Mouse (Mus musculus) skeletal muscle tissue, adult 2 months (tissue): ENCODE results near the gene Nfu1.
"Not testable (repeated sequence)": the region's sequence is repeated elsewhere in the genome, so short reads cannot be mapped to it uniquely, and the experiment has no call there.

Source experiments
- DNase-seq: peaks from one replicate; pipeline ENCODE4 v3.0.0-alpha.2; 2012; ENCODE audit warnings: low read depth, low spot score

Gene Nfu1

GRCm38 (mm10) chr6:87026980-87027379 is 17.9 kb downstream of the Nfu1 start:
- no peak for DNase-seq

DNA sequence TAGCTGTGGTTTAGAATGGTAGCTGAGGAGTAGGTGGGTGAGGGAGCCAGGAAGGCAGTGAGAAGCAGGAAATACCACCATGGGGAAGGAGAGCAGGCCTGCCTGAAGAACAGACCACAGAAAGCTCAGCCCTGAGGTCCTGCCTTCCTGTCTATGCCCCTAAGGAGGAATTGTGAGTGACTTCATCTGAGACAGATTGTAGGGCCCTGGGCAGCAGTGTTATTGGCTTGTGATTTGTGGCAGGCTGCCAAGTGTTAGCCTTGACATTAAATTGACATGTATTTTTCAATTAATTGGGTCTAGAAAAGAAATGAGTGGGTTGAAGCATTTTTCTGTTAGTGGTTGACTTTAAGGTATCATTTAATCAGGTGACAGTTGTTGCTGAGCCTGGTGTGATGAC is 19.8 kb downstream of the Nfu1 start:
- no peak for DNase-seq

DNA sequence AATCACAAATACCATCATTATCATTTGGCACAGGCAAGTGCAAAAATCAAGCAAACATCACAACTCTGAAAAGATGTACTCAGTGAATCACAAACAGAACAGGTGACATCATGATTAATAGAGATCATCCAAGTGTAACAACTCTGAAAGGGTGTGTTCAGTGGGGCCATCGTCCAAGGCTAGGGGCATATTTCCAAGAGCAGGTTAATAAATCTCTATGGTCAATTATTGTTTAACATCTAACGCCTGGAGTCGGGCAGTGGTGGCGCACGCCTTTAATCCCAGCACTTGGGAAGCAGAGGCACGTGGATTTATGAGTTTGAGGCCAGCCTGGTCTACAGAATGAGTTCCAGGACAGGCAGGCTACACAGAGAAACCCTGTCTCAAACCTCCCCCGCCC is 22.3 kb downstream of the Nfu1 start:
- DNase-seq, result not testable (repeated sequence)

- DNase-seq, result no peak
Measured at GRCm38 (mm10) chr6:87032401-87032800, 23.4 kb downstream of the Nfu1 start.

GRCm38 (mm10) chr6:87034395-87034794 is 25.4 kb downstream of the Nfu1 start:
- no peak for DNase-seq

DNA sequence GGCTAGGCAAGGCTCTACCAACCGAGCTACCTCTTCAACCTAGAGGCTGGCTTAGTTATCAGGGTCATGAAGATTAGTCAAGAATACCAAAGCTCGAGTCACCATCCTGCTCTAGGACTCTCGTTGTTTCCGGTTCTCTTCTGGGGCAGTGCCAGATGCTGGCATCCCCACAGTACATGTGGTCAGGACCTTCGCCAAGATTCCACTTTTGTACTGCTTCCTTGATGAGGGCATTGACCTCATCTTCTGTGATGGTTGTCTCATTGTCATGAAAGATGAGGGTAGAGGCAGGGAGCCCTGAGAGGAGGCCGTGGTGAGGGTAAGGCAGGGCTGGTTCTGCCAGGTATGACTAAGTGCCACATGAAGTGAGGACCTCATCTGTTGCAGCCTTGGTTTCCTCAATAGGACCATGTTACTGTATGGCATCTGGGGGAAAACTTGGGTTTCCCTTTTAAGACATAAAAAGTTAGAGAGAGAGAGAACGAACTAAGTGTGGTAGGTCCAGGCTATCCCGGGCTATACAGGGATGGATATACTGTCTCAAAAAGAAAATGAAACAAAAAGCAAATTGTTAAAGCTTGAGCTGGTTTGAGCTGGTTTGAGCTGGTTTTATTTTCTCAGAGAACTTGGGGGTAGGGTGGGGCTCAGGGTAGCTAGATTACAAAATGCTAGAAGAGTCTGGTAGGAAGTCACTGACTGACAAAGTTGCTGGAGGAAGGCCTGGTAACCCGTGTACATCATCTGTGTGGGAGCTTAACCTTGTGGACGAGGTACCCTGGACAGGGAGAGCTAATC is 29.0 kb downstream of the Nfu1 start:
- no peak for DNase-seq

- DNase-seq, result no peak
Measured at GRCm38 (mm10) chr6:87039161-87039560, 30.1 kb downstream of the Nfu1 start.

- no peak for DNase-seq
Measured at GRCm38 (mm10) chr6:87040971-87041370, 31.9 kb downstream of the Nfu1 start.

- no peak for DNase-seq
Measured at GRCm38 (mm10) chr6:87041431-87041830, 32.4 kb downstream of the Nfu1 start.

GRCm38 (mm10) chr6:87042004-87042336 is 32.9 kb downstream of the Nfu1 start:
- no peak for DNase-seq

DNA sequence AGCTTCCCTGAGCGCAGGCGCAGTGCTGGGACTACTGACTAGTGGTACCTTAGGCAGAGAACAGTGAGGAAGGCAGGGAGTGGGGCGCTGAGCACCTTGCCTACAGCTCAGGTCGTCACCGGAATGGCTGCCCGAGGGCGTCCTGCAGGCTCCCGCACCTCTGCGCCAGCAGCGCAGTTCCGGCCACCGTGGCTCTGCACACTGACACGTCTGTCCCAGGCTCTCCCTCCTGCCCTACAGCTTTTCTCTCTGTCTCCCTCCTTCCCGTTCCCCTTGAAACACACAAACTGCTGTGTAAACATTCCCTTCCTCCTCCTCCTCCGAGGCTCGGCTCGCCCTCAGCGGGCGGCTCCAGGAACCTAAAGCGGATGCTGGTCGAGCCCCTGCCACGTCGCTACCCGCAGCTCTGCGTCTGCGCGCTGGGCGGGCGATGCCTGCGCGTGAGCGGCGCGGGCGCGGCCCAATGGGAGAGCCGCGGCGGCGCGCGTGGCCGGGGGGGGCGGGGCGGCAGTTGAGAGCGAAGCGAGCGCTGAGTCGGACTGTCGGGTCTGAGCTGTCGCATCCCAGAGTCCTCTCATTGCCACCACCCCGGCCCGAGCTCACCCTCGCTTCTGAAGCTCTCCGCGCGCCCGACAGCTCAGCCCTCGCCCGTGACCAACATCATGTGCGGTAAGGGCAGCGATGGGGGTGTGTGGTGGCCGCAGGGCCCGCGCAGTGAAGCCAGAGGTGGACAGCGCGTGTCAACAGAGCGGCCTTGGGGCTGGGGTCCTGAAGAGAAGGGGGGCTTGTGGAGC is 33.5 kb downstream of the Nfu1 start, which contains the start of gene Gfpt1:
Gene Gfpt1 (plus strand): TSS at position 510 of the 794 bp plus-strand sequence.
- peak; percentile 91 for DNase-seq

- DNase-seq, result no peak
Measured at GRCm38 (mm10) chr6:87043131-87043516, 34.1 kb downstream of the Nfu1 start.

DNA sequence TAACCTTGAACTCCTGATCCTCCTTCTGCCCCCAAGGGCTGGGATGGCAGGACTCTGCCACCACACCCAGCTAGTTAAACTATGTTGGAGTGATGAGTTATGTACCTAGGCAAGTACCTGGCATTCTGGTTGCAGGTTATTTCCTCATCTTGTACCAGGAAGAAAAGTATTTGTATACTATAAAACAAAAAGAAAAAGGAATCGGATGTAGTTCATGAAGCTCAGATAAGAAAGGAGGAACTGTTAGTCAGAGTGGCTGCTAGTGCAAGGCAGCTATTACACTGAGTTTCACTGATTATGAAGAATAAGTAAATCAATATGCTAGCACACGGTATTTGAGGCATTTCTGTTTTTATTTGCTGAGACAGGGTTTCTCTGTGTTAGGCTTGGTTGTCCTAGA is 35.9 kb downstream of the Nfu1 start:
- DNase-seq, result no peak

GRCm38 (mm10) chr6:87045507-87045906 is 36.5 kb downstream of the Nfu1 start:
- DNase-seq, result no peak

- not testable (repeated sequence) for DNase-seq
Measured at GRCm38 (mm10) chr6:87048712-87049111, 39.7 kb downstream of the Nfu1 start.

DNA sequence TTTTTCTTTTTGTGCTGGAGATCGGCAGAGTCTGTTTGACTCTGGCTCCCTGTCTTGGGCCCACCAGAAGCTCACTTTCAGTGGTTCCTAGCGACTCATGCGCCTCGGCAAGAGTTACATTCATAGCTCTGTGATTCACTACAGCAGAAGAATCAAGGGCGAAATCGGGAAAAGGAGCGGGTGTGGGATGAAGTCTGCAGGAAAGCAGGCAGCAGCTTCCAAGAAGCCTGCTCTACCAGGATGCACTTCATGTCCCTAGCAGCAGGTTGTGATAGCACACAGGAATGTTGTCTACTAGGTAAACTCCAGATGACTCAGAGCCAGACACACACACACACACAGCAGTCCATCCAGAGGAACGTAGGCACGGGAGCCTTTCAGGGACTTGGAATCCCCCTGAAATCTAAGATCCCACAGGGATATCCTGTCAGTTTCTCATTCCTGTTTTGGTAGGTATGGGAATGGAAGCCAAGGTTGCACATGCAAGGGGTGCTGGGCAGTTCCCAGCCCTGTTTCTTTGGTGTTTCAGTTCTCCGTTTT is 42.9 kb downstream of the Nfu1 start:
- DNase-seq, result no peak

DNA sequence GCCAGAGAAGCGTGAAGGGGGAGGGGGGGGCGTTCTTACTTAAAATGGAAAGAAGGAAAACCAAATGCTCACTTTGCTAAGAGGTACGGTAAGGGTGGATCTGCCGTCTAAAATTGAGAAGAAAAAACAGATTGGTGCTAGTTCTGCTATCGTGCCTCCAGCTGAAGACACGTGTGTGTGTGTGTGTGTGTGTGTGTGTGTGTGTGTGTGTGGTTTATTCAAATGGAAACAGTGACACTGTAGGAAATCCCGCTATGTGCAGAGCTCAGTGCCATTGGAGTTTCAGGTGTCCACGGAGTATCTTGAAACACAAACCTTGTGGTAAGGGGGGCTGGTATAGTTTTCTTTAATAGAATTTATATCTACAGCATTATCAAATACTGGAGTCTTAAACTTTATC is 45.2 kb downstream of the Nfu1 start:
- DNase-seq, result no peak

DNA sequence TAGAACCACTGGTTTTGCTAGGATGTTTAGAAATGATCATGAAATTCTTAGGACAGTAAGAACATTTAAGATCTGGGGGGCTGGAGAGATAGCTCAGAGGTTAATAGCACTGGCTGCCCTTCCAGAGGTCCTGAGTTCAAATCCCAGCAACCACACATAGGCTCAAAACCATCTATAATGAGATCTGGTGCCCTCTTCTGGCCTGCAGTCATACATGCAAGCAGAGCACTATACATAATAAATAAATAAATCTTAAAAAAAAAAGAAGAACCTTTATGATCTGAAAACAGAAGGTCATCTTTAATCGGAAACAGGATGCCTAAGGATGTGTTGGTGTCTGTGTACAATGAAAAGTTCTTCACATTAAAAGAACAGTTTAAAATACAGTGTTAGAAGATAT is 50.7 kb downstream of the Nfu1 start:
- DNase-seq, result no peak

DNA sequence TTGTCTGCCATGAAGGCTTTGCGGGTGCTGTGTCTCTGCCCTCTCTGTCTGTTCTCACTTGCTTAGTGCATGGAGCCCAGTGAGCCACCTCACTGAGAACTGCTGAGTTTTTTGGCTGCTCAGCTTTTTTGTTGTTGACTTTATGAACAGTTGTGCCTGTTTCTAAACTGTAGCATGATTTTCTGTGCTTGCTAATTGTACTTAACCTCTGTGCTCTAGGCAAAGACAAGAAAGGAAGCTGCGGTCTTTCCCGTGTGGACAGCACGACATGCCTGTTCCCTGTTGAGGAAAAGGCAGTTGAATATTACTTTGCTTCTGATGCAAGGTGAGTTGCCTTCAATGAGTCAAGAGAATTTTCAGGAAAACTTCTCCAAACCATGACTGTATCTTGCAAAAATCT is 54.5 kb downstream of the Nfu1 start:
- DNase-seq, result no peak

DNA sequence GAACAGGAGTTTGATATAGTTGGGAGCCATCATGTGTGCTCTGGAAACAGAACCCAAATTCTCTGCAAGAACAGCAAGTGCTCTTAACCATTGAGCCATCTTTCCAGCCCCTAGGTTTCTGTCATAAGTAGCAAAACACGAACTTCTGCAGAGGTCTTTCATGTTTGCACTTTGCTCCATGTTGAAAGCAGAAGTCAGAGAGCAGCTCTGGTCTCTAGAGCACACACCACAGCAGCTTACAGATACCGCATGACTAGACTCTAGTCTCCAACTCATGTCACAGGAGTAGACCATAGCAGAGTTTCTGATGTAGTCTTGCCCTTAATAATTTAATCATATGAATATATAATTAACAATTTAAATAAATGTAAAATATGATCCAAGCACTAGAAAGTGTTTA is 59.2 kb downstream of the Nfu1 start:
- no peak for DNase-seq

DNA sequence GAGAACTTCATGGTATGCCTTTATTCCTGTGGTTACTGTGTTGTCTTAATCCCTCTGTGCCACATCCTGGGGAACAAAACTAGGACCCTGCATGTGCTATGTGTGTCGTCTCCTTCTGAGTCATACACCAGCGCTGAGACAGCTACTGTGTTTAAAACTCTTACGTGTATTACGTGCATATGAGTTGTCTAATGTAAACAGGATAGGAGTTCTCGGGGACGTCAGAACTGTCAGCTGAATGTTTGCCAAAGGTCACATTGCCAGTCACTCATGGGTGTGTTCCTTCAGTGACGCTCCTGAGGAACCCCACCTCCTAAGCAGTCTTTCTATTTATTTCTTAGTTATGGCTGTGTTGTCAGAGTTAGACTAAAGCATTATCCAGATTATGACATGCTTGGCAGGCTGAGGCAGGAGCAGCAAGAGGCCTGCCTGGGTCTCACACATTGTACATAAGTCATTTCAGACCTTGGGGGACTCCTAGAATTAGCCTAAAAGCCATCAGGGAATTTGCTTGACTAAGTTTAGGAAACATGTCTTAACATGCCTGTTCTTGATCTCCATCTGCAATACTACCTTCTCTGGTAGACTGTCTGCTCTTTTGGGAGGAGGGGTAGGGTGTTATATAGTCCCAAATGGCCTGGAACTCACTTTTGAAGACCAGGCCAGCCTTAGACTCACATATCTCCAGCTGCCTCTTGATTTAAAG is 60.3 kb downstream of the Nfu1 start:
- no peak for DNase-seq

DNA sequence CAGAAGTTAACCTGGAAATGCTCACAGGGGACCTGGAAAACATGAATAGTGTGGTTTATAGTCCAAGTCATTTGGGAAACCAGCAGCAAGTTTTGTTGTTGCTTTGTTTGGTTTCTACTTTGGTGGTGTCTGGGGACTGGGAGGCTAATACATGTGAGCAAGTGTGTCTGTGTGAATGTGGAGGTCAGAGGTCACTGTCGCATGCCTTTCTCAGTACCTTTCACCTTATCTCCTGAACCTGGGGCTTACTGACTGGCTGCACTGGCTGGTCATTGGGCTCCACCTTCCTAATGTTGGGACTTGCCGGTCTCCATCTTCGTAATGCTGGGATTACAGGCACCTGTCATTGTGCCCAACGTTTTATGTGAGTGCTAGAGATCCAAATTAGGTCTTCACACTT is 61.6 kb downstream of the Nfu1 start:
- no peak for DNase-seq
